12 mouse cellular contexts compared by ENCODE assay signal in genomic region chr5:103377493-103378130, GRCm38 (mm10). TPM values are rescaled to one million over a fixed set of nuclear protein-coding genes. Genes with fewer than 3 reads are reported as not detected.
DNase-seq lines count a peak whose midpoint lies in the region; ATAC-seq and TF ChIP-seq lines count a peak whose summit lies in the region.
"Had no signal": no experiment of that assay in that cellular context is flagged by ENCODE, and none has a peak within 500 bp of the region (broad histone marks: within the 10 kb centered on the region; RNA-seq: fewer than 3 reads in every experiment).

No protein-coding gene starts in this region.

- H3K27ac ChIP-seq in kidney, embryonic 14.5 days (ENCODE audit: low read depth, low read length), result peak overlapping the region; percentile 88
- peak overlapping the region; percentile 39 for H3K27ac ChIP-seq in testis, adult 2 months (ENCODE audit: control insufficient read depth, insufficient read depth, low read depth, low read length)
- H3K27ac ChIP-seq: limb, embryonic 13.5 days; midbrain, embryonic 12.5 days had no signal

- no peaks in the 10 kb centered on the region for H3K9me3 ChIP-seq in kidney, embryonic 14.5 days (ENCODE audit: control insufficient read depth, low read length)
- H3K9me3 ChIP-seq: limb, embryonic 13.5 days; midbrain, embryonic 12.5 days had no signal

- DNase-seq in embryo, embryonic 10.5 days (ENCODE audit: low spot score), result peak; percentile 33
- DNase-seq in embryo, embryonic 10 days (ENCODE audit: low spot score), result no peak
- DNase-seq in kidney, adult 8-10 months, result no peak
- no peak for DNase-seq in testis, postnatal 14 days (ENCODE audit: low spot score)
- DNase-seq in cerebellum, adult 11-12 months, result no peak
- DNase-seq: thymus, postnatal 4 days had no signal

- WGBS in kidney, embryonic 14.5 days, result 31% methylated on average over 12 of the region's 12 CpGs

- no peak overlapping the region for H3K4me3 ChIP-seq in kidney, embryonic 14.5 days (ENCODE audit: low read length)
- H3K4me3 ChIP-seq in testis, adult 2 months (ENCODE audit: control insufficient read depth, low read depth, low read length), result no peak overlapping the region
- H3K4me3 ChIP-seq: limb, embryonic 13.5 days; midbrain, embryonic 12.5 days had no signal

- H3K9ac ChIP-seq in kidney, embryonic 14.5 days (ENCODE audit: low read depth, low read length), result no peak overlapping the region
- H3K9ac ChIP-seq: limb, embryonic 13.5 days; midbrain, embryonic 12.5 days had no signal

- no peak for ATAC-seq in kidney, embryonic 14.5 days (ENCODE audit: low FRiP score, low TSS enrichment)
- no peak for ATAC-seq in cerebellum, adult (ENCODE audit: insufficient number of reproducible peaks, low FRiP score, low TSS enrichment)
- ATAC-seq: forebrain, embryonic 14.5 days had no signal

- no peak for TF ChIP-seq POLR2A in testis, adult 2 months (IDR thresholded peaks at IDR 0.05; ENCODE audit: control insufficient read depth, low read depth, low read length)

- H3K36me3 ChIP-seq in kidney, embryonic 14.5 days (ENCODE audit: control insufficient read depth, insufficient read depth, low read length), result no peaks in the 10 kb centered on the region
- H3K36me3 ChIP-seq in testis, adult 2 months (ENCODE audit: control insufficient read depth, insufficient read depth, low read length), result no peaks in the 10 kb centered on the region
- H3K36me3 ChIP-seq: limb, embryonic 13.5 days; midbrain, embryonic 12.5 days had no signal

- no peak for TF ChIP-seq CTCF in testis, adult 2 months (IDR thresholded peaks at IDR 0.05; ENCODE audit: control insufficient read depth, insufficient read depth, insufficient replicate concordance, low read depth, low read length)

- no peaks in the 10 kb centered on the region for H3K27me3 ChIP-seq in kidney, embryonic 14.5 days (ENCODE audit: control insufficient read depth, insufficient read depth, low read length)
- no peaks in the 10 kb centered on the region for H3K27me3 ChIP-seq in testis, adult 2 months (ENCODE audit: control insufficient read depth, insufficient read depth, low read length)
- H3K27me3 ChIP-seq: limb, embryonic 13.5 days had no signal

- H3K4me1 ChIP-seq in kidney, embryonic 14.5 days (ENCODE audit: control insufficient read depth, insufficient read depth, low read length), result peaks cover 38% of the 10 kb centered on the region
- H3K4me1 ChIP-seq in testis, adult 2 months (ENCODE audit: control insufficient read depth, insufficient read depth, low read length), result peaks cover 3% of the 10 kb centered on the region; the same call in 1 of the 2 replicates

- peak overlapping the region; percentile 32 for H3K4me2 ChIP-seq in kidney, embryonic 14.5 days (replicated peaks; ENCODE audit: low read depth, low read length)
- H3K4me2 ChIP-seq: limb, embryonic 13.5 days; midbrain, embryonic 12.5 days had no signal

RNA-seq across cellular contexts. Expression of gene Ptpn13, which starts 47.4 kb away (rescaled TPM):
- polyA plus RNA-seq in kidney, embryonic 14.5 days (2014; fragmentation: Nextera tagmentation; extraction: Ambion mirVana), result 21.9 and 42.5 TPM in 2 replicates
- 6.4 and 6.6 TPM in 2 replicates for polyA plus RNA-seq in testis, adult 2 months (2012; rRNA removed)
